Mouse (Mus musculus) CH12.LX (cell line): Measurements from ENCODE around the gene Podn.

Experiments used
- CHD1 ChIP-seq: IDR thresholded peaks from 2 replicates; pipeline ENCODE4 v1.6.1; 2012; ENCODE audit warnings: low read depth, low read length, improper control_type of control experiment, inconsistent platforms
- CHD2 ChIP-seq: IDR thresholded peaks from 2 replicates; pipeline ENCODE4 v1.6.1; 2011; ENCODE audit warnings: low read length, improper control_type of control experiment
- CTCF ChIP-seq, 2 experiments: IDR thresholded peaks in 1 of 2; conservative IDR thresholded peaks in 1 of 2; 2 replicates each; pipeline ENCODE4 v1.5.1; 2011 to 2012; ENCODE audit warnings: low read depth in 2 of 2, low read length in 2 of 2, improper control_type of control experiment in 1 of 2, inconsistent platforms in 1 of 2, mild to moderate bottlenecking in 1 of 2, moderate library complexity in 1 of 2
- GABPA ChIP-seq: IDR thresholded peaks from 2 replicates; pipeline ENCODE4 v1.6.1; 2012; ENCODE audit warnings: low read depth, low read length, improper control_type of control experiment, inconsistent platforms; ENCODE audit not compliant: insufficient replicate concordance
- MAX ChIP-seq: IDR thresholded peaks from 2 replicates; pipeline ENCODE4 v1.6.1; 2011; ENCODE audit warnings: low read length, improper control_type of control experiment
- POLR2A ChIP-seq: IDR thresholded peaks from 2 replicates; pipeline ENCODE4 v1.6.1; 2011; ENCODE audit warnings: low read depth, mild to moderate bottlenecking, improper control_type of control experiment, low read length
- RAD21 ChIP-seq: IDR thresholded peaks from 2 replicates; pipeline ENCODE4 v1.6.1; 2011; ENCODE audit warnings: low read depth, mild to moderate bottlenecking, low read length, improper control_type of control experiment, moderate library complexity
- TBP ChIP-seq: conservative IDR thresholded peaks from 2 replicates; pipeline ENCODE4 v1.6.1; 2011; ENCODE audit warnings: low read depth, low read length, improper control_type of control experiment

DNA sequence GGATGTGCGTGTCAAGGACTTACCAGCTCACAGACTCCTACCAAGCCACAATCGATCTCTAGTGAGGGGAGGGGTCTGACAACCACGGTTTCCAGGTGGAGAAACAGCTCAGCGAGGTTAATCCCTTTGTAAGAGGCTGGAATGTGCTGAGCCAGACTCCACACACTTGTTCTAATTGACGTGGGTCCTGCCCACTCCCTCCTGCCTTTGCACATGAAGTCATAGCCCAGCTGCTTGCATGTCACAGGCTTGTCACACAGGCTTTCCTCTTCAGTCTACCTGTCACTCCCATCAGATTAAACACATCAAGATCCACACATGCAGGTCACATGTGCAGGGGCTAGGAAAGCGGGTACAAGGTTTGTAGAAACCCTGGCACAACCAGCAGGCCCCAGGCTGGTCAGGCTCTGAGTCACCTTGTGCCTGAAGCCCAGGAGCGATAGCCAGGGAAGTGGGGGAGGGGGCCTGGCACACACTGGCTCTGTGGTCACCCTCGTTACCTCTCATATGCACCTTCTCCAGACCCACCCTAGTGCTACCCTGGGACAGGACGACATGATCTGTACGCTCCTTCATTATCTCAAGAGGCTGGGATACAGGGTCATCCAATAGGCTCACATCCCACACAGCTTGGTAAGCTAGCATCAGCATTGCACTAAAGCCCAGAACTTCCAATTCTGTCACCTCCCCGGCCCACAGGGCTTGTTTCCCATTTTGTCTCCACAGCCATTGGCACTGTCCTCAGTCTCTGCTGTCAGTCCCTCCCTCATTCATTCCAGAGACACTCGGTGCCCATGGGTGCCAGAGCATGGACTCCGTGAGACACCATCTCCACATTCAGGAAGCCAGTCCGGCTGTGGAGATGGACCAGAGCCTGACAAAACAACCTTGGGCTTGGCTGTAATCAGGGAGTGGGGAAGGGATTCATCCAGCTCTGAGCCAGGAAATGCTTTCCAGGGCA, 77.0 kb downstream of the Podn start:
- no peak for TF ChIP-seq CTCF (conservative IDR thresholded peaks at IDR 0.05 in 1 of 2, IDR thresholded peaks at IDR 0.05 in 1 of 2; ENCODE audit: low read depth in 2 of 2, low read length in 2 of 2)
- TF ChIP-seq MAX: no peak
- TF ChIP-seq GABPA: no peak
- no peak for TF ChIP-seq CHD1
- TF ChIP-seq TBP: no peak
- TF ChIP-seq POLR2A: no peak
- TF ChIP-seq CHD2: no peak
- no peak for TF ChIP-seq RAD21
